Mouse (Mus musculus) heart, embryonic 14.5 days (tissue): Measurements from ENCODE around the gene Ccr9. TPM values are rescaled to one million over a fixed set of nuclear protein-coding genes. Genes with fewer than 3 reads are reported as not detected.
A peak's percentile ranks its signal among the peaks of the same experiment; 100 is the strongest.

ENCODE experiments used
- ATAC-seq: fragments of 200-750 bp; cut with Nextera tagmentation; 2 replicates; pipeline ENCODE4 v1.8.0; 2017; ENCODE audit warnings: low read depth, moderate TSS enrichment; ENCODE audit not compliant: insufficient number of reproducible peaks, insufficient read depth, low FRiP score
- H3K27ac ChIP-seq, 2 experiments: fragments of 200-500 bp in 1 of 2; fragments of 300-500 bp in 1 of 2; sonication (generic) in 1 of 2; replicated peaks in 1 of 2; 2 replicates each; pipeline ENCODE4 v1.5.1; 2012 to 2014; ENCODE audit warnings: low read depth in 2 of 2, low read length in 2 of 2, control low read depth in 1 of 2, mild to moderate bottlenecking in 1 of 2, mixed read lengths in 1 of 2; ENCODE audit not compliant: control insufficient read depth in 1 of 2, insufficient read depth in 1 of 2
- H3K27me3 ChIP-seq: fragments of 300-500 bp; sonication (generic); 2 replicates; pipeline ENCODE4 v1.6.1; 2014; ENCODE audit warnings: mild to moderate bottlenecking, low read length, control low read depth; ENCODE audit not compliant: control insufficient read depth, insufficient read depth
- H3K36me3 ChIP-seq: fragments of 300-500 bp; sonication (generic); 2 replicates; pipeline ENCODE4 v1.6.1; 2014; ENCODE audit warnings: mild to moderate bottlenecking, control low read depth, low read length, mixed read lengths; ENCODE audit not compliant: control insufficient read depth, insufficient read depth
- H3K4me1 ChIP-seq, 2 experiments: fragments of 200-500 bp in 1 of 2; fragments of 300-500 bp in 1 of 2; sonication (generic) in 1 of 2; 2 replicates each; pipeline ENCODE4 v1.6.1; 2012 to 2014; ENCODE audit warnings: low read length in 2 of 2, control low read depth in 1 of 2, mixed read lengths in 1 of 2; ENCODE audit not compliant: control insufficient read depth in 2 of 2, insufficient read depth in 2 of 2
- H3K4me2 ChIP-seq: fragments of 300-500 bp; sonication (generic); 2 replicates; pipeline ENCODE4 v1.6.1; 2014; ENCODE audit warnings: mild to moderate bottlenecking, low read length
- H3K4me3 ChIP-seq, 2 experiments: fragments of 200-500 bp in 1 of 2; fragments of 300-500 bp in 1 of 2; sonication (generic) in 1 of 2; 2 replicates each; pipeline ENCODE4 v1.5.1; 2012 to 2014; ENCODE audit warnings: low read length in 2 of 2, mild to moderate bottlenecking in 2 of 2, control low read depth in 1 of 2, low read depth in 1 of 2, moderate library complexity in 1 of 2; ENCODE audit not compliant: control insufficient read depth in 1 of 2, insufficient read depth in 1 of 2
- H3K9ac ChIP-seq: fragments of 300-500 bp; sonication (generic); 2 replicates; pipeline ENCODE4 v1.6.1; 2014; ENCODE audit warnings: mild to moderate bottlenecking, low read length
- H3K9me3 ChIP-seq: fragments of 300-500 bp; sonication (generic); 2 replicates; pipeline ENCODE4 v1.6.1; 2016; ENCODE audit warnings: low read length, control low read depth; ENCODE audit not compliant: control insufficient read depth
- WGBS: fragments of 180-500 bp; shearing (Covaris S2); extraction: QIAGEN DNeasy Blood & Tissue Kit; methylation state at CpG from one replicate; pipeline ENCODE4 v1.1.7; 2014; 5-methylcytosine and 5-hydroxymethylcytosine counted together
- polyA plus RNA-seq: library from polyadenylated mRNA; unstranded; fragments of >200 nt; fragmentation: Nextera tagmentation; extraction: Ambion mirVana; gene quantifications from 2 replicates; pipeline ENCODE4 v1.2.1, GENCODE M21; 2014

Gene Ccr9
- 0.19 and 0.20 TPM in 2 replicates for polyA plus RNA-seq

DNA sequence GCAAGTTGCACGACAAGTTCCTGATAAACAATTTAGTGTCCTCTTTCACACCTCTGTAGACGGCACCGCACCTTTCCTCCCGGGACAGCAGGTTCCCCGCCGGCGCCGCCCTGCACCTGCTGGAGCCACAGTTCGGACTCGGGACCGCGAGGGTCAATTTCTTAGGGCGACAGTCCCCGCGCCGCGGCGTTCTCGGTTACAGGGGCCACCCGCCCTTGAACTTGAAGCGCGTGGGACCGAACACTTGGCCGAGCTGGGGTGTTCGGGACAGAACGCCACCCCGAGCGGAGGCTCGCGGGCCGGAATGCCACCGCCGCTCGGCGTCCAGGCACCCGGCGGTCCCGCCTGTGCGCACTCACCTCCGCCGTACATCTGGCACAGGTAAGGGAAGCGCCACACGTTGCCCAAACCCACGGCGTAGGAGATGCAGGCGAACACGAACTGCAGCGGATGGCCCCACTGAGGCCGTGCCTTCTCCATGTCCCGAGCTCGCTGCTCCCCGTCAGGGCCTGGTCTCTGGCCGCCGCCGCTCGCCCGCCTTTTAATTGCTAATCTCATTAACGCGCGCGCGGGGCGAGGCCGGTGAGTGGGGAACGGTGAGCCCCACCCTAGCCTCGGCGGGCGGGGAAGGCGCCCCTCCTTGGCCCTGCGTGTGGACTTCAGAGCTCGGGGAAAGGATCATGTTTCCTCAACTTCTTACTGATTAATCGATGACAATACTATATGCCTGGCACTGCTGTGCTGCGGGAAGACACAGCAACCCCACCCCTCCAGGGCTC, at the start of gene Ccr9, which contains the start of gene Slc6a20a:
Gene Ccr9, plus strand, starts transcription at position 113 of the 779 bp plus-strand sequence.
Gene Slc6a20a, minus strand, starts transcription at position 559 of the 779 bp plus-strand sequence.
- no peak for ATAC-seq
- Histone ChIP-seq H3K27me3 (peaks cover 84% of the 10 kb centered on the region), H3K9me3 (no peaks in the 10 kb centered on the region), H3K4me2 (peak within 1 kb of the TSS; percentile 80), H3K36me3 (no peaks in the 10 kb centered on the region), H3K9ac (peak within 1 kb of the TSS; percentile 14; the same call in 1 of the 2 replicates), H3K4me3 (peak within 1 kb of the TSS; percentile 34 to 44), H3K27ac (no peak within 1 kb of the TSS), H3K4me1 (peaks cover 5 to 9% of the 10 kb centered on the region in 2 experiments; a peak in 3 of 4 replicates)
- 1% methylated on average over 73 of the region's 73 CpGs for WGBS

DNA sequence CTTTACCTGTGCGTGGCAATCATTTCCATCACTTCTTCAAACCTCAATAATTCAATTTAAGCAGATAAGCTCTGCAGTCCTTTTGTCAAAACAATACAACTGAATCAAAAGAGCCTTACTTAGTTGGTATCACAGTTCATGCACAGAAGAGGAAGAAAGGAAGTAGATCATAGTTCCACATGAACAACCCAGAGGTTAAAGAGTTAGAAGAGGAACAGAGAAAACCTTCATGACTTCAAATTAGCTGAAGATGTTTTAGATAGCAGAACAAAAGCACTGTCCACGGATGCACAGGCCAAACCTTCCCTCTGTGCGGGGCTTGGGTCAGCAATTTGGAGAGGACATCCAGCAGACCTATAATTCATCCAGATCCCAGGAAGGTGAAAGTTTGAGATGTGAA, 46.6 kb upstream of the Ccr9 start:
- H3K4me2 ChIP-seq = no peak overlapping the region
- H3K27ac ChIP-seq = no peak overlapping the region
- no peaks in the 10 kb centered on the region for H3K27me3 ChIP-seq
- H3K9me3 ChIP-seq = no peaks in the 10 kb centered on the region
- 77% methylated on average over 3 of the region's 3 CpGs for WGBS
- no peaks in the 10 kb centered on the region for H3K36me3 ChIP-seq
- H3K4me3 ChIP-seq = no peak overlapping the region
- H3K9ac ChIP-seq = no peak overlapping the region
- ATAC-seq = no peak
- H3K4me1 ChIP-seq = no peaks in the 10 kb centered on the region

DNA sequence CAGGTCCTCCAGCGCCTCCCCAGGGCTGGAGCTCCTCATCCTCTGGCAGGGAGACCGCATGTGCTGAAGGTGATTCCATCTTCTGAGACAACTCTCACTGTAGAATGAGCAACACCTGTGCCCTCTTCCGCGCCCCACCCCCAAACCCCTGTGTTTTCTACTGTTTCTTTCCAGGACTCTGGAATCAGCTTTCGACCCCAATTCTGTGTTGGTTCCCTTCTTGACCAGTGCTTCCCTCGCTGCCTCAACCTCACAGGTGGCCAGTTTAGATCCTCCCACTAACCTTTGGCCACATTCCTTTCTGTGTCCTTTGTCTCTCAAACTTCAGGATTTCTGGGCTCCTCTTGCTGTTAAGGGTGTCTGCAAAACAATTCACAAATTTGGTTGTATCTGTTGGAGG, 46.0 kb upstream of the Ccr9 start, which contains the start of gene Slc6a20b:
Gene Slc6a20b, minus strand, starts transcription at position 285 of the 400 bp plus-strand sequence.
- 72% methylated on average over 6 of the region's 6 CpGs for WGBS
- Histone ChIP-seq H3K9ac (no peak within 1 kb of the TSS), H3K4me3 (no peak within 1 kb of the TSS), H3K27me3 (no peaks in the 10 kb centered on the region), H3K4me2 (no peak within 1 kb of the TSS), H3K9me3 (no peaks in the 10 kb centered on the region), H3K4me1 (no peaks in the 10 kb centered on the region), H3K36me3 (no peaks in the 10 kb centered on the region), H3K27ac (no peak within 1 kb of the TSS)
- ATAC-seq = no peak

DNA sequence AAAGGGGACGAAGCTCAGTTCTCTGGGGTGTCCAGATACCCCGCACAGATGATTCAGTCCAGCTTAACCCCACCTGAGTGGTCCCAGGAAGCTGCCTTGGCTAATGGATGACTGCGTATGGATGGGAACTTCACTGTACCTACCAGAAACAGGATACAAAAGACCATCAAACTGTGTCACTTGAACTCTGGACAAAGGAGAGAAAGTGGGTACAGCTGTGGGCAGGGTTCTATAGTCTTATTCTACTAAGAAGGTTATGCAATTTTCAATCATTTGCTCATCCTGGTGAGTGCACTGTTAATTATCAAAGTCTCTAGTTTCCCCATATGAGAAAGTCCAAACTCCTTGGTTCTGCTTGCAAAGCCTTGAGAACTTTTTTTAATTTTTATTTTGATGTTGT, 45.2 kb upstream of the Ccr9 start:
- WGBS = 73% methylated on average over 3 of the region's 3 CpGs
- Histone ChIP-seq H3K9ac (no peak overlapping the region), H3K9me3 (no peaks in the 10 kb centered on the region), H3K4me3 (no peak overlapping the region), H3K27ac (no peak overlapping the region), H3K4me1 (no peaks in the 10 kb centered on the region), H3K27me3 (no peaks in the 10 kb centered on the region; the same call in 1 of the 2 replicates), H3K4me2 (no peak overlapping the region), H3K36me3 (no peaks in the 10 kb centered on the region)
- no peak for ATAC-seq

DNA sequence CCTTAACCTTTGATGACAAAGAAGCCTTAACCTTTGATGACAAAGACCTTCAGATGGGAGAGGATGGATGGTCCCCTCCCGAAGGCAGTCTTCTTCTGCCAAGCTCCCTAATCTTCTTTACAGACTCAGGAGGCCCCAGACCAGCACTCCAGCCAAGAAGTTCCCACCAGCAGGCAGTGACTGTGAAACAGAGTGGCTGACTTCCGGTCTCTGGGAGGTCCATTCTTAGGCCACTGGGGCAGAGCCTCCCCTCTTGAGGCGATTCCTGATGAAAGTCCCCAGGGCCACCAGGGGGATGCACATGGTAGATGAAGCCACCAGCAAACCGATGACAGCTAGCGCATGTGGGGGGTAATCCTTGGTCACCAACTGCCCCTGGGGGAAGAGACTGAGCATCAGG, 41.5 kb upstream of the Ccr9 start:
- Histone ChIP-seq H3K4me1 (peaks cover 4% of the 10 kb centered on the region in 2 experiments; a peak in 3 of 4 replicates), H3K27me3 (peaks cover 3% of the 10 kb centered on the region; the same call in 1 of the 2 replicates), H3K4me3 (no peak overlapping the region), H3K9ac (no peak overlapping the region), H3K27ac (no peak overlapping the region), H3K4me2 (no peak overlapping the region), H3K9me3 (no peaks in the 10 kb centered on the region), H3K36me3 (no peaks in the 10 kb centered on the region)
- WGBS = 65% methylated on average over 5 of the region's 5 CpGs
- no peak for ATAC-seq

DNA sequence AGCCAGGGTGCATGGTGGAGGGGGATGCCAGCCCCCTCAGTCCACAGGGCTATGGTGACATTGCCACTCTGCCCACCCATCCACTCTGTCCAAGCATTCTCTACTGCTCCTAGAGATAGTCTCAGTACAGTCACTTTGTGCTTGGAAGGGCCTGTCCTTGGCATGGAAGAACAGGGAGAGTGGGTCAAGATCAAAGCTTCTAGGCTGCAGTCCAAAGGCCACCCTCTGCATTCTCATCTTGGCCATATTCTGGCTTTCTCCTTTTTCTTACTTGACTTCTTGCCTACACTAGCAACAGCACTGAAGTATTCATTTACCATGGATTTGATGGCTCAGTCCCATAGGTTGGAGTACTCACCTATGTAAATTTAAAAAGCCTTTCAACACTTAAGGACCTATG, 40.0 kb upstream of the Ccr9 start:
- Histone ChIP-seq H3K4me1 (peaks cover 4% of the 10 kb centered on the region in 2 experiments; a peak in 3 of 4 replicates), H3K4me2 (no peak overlapping the region), H3K9me3 (no peaks in the 10 kb centered on the region), H3K4me3 (no peak overlapping the region), H3K27me3 (peaks cover 3% of the 10 kb centered on the region; the same call in 1 of the 2 replicates), H3K27ac (no peak overlapping the region), H3K9ac (no peak overlapping the region), H3K36me3 (no peaks in the 10 kb centered on the region)
- no peak for ATAC-seq

DNA sequence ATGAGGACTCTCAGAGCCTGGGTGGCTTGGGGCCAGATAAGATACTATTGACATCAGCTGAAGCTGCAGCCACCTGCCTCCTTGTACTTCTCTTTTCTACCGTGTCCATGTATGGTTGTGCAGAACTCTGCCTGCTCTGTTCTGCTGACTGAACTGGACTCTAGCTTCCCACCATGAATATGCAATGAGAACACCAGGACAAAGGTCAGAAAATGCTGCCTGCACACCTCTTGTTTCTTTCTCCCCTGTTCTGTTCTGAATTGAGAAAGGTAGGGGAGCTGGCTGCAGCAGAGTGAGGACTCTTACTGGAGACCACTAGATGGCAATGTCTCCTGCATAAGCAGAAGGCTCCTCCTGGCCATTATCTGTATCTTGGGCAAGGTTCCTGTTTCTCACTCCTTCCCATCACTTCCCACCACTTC, 39.6 kb upstream of the Ccr9 start:
- no peaks in the 10 kb centered on the region for H3K9me3 ChIP-seq
- no peak for ATAC-seq
- 53% methylated on average over 1 of the region's 1 CpGs for WGBS
- no peak overlapping the region for H3K27ac ChIP-seq
- no peak overlapping the region for H3K4me3 ChIP-seq
- H3K36me3 ChIP-seq = no peaks in the 10 kb centered on the region
- no peak overlapping the region for H3K9ac ChIP-seq
- H3K4me1 ChIP-seq = peaks cover 4% of the 10 kb centered on the region in 2 experiments; a peak in 3 of 4 replicates
- H3K27me3 ChIP-seq = peaks cover 3% of the 10 kb centered on the region; the same call in 1 of the 2 replicates
- H3K4me2 ChIP-seq = no peak overlapping the region
